Mouse (Mus musculus) forebrain, embryonic 14.5 days (tissue): ENCODE data around the gene Rnf212b. TPM values are rescaled to one million over a fixed set of nuclear protein-coding genes. Genes with fewer than 3 reads are reported as not detected.
A peak's percentile ranks its signal among the peaks of the same experiment; 100 is the strongest.

ENCODE experiments used
- ATAC-seq: fragments of 200-750 bp; cut with Nextera tagmentation; 2 replicates; pipeline ENCODE4 v1.8.0; 2017; ENCODE audit warnings: mild to moderate bottlenecking, moderate library complexity
- DNase-seq: peaks from one replicate; pipeline ENCODE4 v3.0.0-alpha.2; 2015; ENCODE audit warnings: low spot score
- H3K27ac ChIP-seq: fragments of 300-500 bp; sonication (generic); 2 replicates; pipeline ENCODE4 v1.5.1; 2014; ENCODE audit warnings: low read depth, mild to moderate bottlenecking, control low read depth, low read length, moderate library complexity
- H3K27me3 ChIP-seq: fragments of 300-500 bp; sonication (generic); replicated peaks from 2 replicates; pipeline ENCODE4 v1.6.1; 2014; ENCODE audit warnings: low read length, control low read depth, mixed read lengths; ENCODE audit not compliant: control insufficient read depth, insufficient read depth
- H3K36me3 ChIP-seq: fragments of 300-500 bp; sonication (generic); 2 replicates; pipeline ENCODE4 v1.6.1; 2014; ENCODE audit warnings: low read length, control low read depth; ENCODE audit not compliant: control insufficient read depth, insufficient read depth
- H3K4me1 ChIP-seq: fragments of 300-500 bp; sonication (generic); 2 replicates; pipeline ENCODE4 v1.6.1; 2014; ENCODE audit warnings: antibody characterized with exemption, low read length, control low read depth; ENCODE audit not compliant: control insufficient read depth, insufficient read depth
- H3K4me2 ChIP-seq: fragments of 300-500 bp; sonication (generic); 2 replicates; pipeline ENCODE4 v1.6.1; 2014; ENCODE audit warnings: mild to moderate bottlenecking, control low read depth, low read length
- H3K4me3 ChIP-seq: fragments of 300-500 bp; sonication (generic); 2 replicates; pipeline ENCODE4 v1.5.1; 2014; ENCODE audit warnings: low read depth, low read length, control low read depth
- H3K9ac ChIP-seq: fragments of 300-500 bp; sonication (generic); 2 replicates; pipeline ENCODE4 v1.6.1; 2014; ENCODE audit warnings: mild to moderate bottlenecking, low read length, control low read depth, moderate library complexity
- H3K9me3 ChIP-seq: fragments of 300-500 bp; sonication (generic); replicated peaks from 2 replicates; pipeline ENCODE4 v1.6.1; 2016; ENCODE audit warnings: low read length, control low read depth, mixed read lengths; ENCODE audit not compliant: control insufficient read depth
- WGBS: fragments of 180-500 bp; shearing (Covaris S2); extraction: QIAGEN DNeasy Blood & Tissue Kit; methylation state at CpG from one replicate; pipeline ENCODE4 v1.1.7; 2014; 5-methylcytosine and 5-hydroxymethylcytosine counted together
- polyA plus RNA-seq: library from polyadenylated mRNA; unstranded; fragments of >200 nt; fragmentation: Nextera tagmentation; extraction: Ambion mirVana; gene quantifications from 2 replicates; pipeline ENCODE4 v1.2.1, GENCODE M21; 2014

Rnf212b gene
- polyA plus RNA-seq, 1 experiment from 2014 or later: not detected

GRCm38 (mm10) chr14:54780084-54780483, 33.9 kb upstream of the Rnf212b start:
- 87% methylated on average over 9 of the region's 9 CpGs for WGBS
- no peak for DNase-seq
- no peak overlapping the region for H3K27ac ChIP-seq

DNA sequence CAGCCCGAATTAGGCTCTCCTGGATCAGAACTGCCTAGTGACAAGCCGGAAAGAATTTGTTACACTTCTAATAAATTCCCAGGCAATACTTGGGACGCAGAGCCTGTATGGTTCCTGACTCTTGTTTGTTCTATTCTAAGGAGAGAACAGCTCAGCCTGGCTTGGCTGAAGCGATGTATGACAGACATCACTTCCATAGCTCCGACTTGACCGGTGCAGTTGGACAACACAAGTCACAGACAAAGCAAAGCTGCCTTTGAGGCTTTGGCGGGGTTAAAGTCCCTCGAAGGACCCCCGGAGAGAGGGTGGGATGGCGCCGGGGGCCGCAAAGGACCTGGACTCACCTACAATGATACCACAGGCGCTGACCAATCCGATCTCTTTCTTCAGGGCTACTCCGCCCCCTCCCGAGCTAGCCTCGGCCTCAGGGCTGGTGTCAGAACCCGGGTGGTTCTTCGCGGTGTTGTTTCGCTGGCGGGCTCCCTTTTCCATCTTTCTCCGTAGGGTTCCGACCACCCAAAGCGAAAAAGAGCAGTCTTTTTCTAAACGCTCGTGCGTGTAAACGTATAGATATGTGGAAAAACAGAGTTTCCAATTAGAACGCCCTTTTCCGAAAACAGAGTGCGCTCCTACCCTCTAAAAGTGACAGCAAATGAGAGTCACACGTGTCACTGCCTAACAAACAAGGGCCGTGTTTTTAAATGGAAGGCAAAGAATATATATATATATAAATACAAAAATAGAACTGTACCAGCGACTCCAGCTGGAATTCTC, 32.9 kb upstream of the Rnf212b start:
- Histone ChIP-seq H3K9ac (peak overlapping the region; percentile 59), H3K27ac (no peak overlapping the region; the same call in 1 of the 2 replicates), H3K4me2 (peak overlapping the region; percentile 88), H3K36me3 (no peaks in the 10 kb centered on the region), H3K4me1 (no peaks in the 10 kb centered on the region), H3K9me3 (no peaks in the 10 kb centered on the region), H3K27me3 (0 out of 2 replicates have a peak, but pooled peaks cover 8% of the 10 kb centered on the region), H3K4me3 (peak overlapping the region; percentile 51)
- WGBS: 3% methylated on average over 35 of the region's 35 CpGs
- ATAC-seq (peak; percentile 72), DNase-seq (peak; percentile 52)

More at GRCm38 (mm10) chr14:54780084-54780483, 33.9 kb upstream of the Rnf212b start:
- peak overlapping the region; percentile 88 for H3K4me2 ChIP-seq
- H3K9ac ChIP-seq: no peak overlapping the region; the same call in 1 of the 2 replicates
- H3K4me3 ChIP-seq: peak overlapping the region; percentile 51; the same call in 1 of the 2 replicates
- no peaks in the 10 kb centered on the region for H3K4me1 ChIP-seq
- no peak for ATAC-seq
- no peaks in the 10 kb centered on the region for H3K36me3 ChIP-seq
- 0 out of 2 replicates have a peak, but pooled peaks cover 8% of the 10 kb centered on the region for H3K27me3 ChIP-seq
- no peaks in the 10 kb centered on the region for H3K9me3 ChIP-seq

DNA sequence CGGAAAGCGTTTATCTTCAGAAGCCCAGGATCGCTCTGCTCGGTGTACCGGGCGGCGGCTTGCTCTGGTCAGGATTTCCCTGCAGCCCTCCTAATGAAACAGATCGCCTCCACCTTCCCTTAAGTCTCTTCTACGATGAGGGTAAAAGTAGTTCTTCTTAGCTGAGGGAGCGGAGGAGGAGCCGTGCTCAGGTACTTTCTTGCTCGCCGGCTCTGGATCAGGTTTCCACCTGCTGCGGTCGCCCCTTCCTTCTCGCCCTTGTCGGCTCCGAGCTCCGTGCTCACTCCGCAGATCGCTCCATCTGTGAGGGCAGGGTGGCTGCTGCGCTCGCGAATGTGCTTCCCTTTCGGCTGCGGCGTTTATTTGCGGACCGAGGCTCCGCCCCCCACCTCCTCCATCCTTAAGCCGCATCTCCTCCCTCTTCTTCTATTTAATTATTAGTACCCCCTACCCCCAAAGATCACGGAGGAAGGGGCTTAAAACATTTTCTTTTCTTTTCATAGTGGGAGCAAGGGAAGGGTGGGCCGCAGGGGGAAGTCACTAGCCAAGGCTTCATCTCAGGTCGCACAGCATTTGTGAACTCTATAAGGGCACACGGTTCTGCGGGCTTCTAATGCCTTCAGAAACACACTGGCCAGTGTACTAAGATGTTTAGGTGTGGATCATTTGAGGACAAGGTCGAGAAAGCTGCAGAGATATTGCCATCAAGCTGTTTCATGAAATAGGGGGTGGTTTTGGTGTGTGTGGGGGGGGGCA, 32.2 kb upstream of the Rnf212b start, which contains the start of gene Slc7a8:
Gene Slc7a8 (minus strand): TSS at position 337 of the 756 bp plus-strand sequence.
- no peaks in the 10 kb centered on the region for H3K36me3 ChIP-seq
- H3K4me1 ChIP-seq: no peaks in the 10 kb centered on the region
- peak within 1 kb of the TSS; percentile 88 for H3K4me2 ChIP-seq
- DNase-seq: peak; percentile 79
- no peaks in the 10 kb centered on the region for H3K9me3 ChIP-seq
- peak within 1 kb of the TSS; percentile 51 for H3K4me3 ChIP-seq
- H3K27ac ChIP-seq: no peak within 1 kb of the TSS; the same call in 1 of the 2 replicates
- WGBS: 1% methylated on average over 37 of the region's 37 CpGs
- peak within 1 kb of the TSS; percentile 59 for H3K9ac ChIP-seq
- ATAC-seq: peak; percentile 86
- H3K27me3 ChIP-seq: 0 out of 2 replicates have a peak, but pooled peaks cover 8% of the 10 kb centered on the region

DNA sequence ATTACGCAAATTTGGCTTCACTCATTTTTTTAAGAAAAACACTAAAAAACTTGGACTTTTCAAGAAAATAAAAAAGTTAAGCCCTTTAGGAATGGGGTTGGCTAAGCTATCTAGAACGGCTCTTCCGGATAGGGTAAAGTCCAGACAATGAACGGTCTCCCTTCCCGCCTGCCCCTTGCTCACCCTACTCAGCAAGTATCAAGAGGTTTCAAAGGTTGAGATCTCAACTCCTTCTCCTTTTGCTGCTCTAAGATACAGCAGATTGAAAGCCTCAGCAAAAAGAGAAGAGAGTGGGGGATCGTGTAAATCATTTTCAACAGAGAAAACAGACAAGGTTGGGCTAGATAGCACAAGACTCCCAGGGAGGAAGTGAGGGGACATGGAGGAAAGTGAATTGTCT, 31.0 kb upstream of the Rnf212b start:
- ATAC-seq (no peak), DNase-seq (no peak)
- no peak overlapping the region for H3K27ac ChIP-seq
- no peaks in the 10 kb centered on the region for H3K9me3 ChIP-seq
- no peak overlapping the region for H3K4me2 ChIP-seq
- H3K27me3 ChIP-seq: 0 out of 2 replicates have a peak, but pooled peaks cover 8% of the 10 kb centered on the region
- H3K9ac ChIP-seq: no peak overlapping the region
- no peaks in the 10 kb centered on the region for H3K36me3 ChIP-seq
- no peak overlapping the region for H3K4me3 ChIP-seq
- no peaks in the 10 kb centered on the region for H3K4me1 ChIP-seq
- WGBS: 88% methylated on average over 6 of the region's 6 CpGs

- ATAC-seq (no peak), DNase-seq (peak; percentile 70)
- H3K27ac ChIP-seq: no peak overlapping the region
- H3K4me1 ChIP-seq: no peaks in the 10 kb centered on the region
- no peak overlapping the region for H3K4me3 ChIP-seq
- no peak overlapping the region for H3K4me2 ChIP-seq
- WGBS: 40% methylated on average over 4 of the region's 4 CpGs
- H3K36me3 ChIP-seq: no peaks in the 10 kb centered on the region
- H3K27me3 ChIP-seq: 0 out of 2 replicates have a peak, but pooled peaks cover 4% of the 10 kb centered on the region
- no peak overlapping the region for H3K9ac ChIP-seq
- H3K9me3 ChIP-seq: no peaks in the 10 kb centered on the region
Observed at GRCm38 (mm10) chr14:54785898-54786297, 28.0 kb upstream of the Rnf212b start.

DNA sequence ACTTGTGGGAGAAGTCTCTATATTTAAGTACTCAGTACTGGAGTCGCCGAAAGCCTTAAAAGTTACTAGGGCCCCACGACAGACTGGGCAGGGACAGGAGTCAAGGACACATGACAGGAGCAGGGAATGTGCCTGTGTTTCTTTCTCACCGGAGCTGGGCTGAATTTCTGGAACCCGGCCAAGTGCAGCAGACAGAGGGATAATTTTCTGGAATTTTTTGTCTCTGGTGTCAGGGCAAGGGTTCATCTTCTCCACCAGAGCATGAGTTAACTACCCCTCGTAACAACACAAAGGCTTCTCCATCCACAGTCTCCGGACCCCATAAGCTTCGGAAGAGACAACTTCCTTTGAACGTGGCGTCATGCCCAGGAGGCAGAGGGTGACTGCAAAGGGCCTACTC, 27.5 kb upstream of the Rnf212b start:
- no peaks in the 10 kb centered on the region for H3K4me1 ChIP-seq
- H3K4me3 ChIP-seq: no peak overlapping the region
- no peaks in the 10 kb centered on the region for H3K36me3 ChIP-seq
- no peaks in the 10 kb centered on the region for H3K9me3 ChIP-seq
- 66% methylated on average over 10 of the region's 10 CpGs for WGBS
- H3K27ac ChIP-seq: no peak overlapping the region
- H3K4me2 ChIP-seq: no peak overlapping the region
- 0 out of 2 replicates have a peak, but pooled peaks cover 4% of the 10 kb centered on the region for H3K27me3 ChIP-seq
- no peak for ATAC-seq
- H3K9ac ChIP-seq: no peak overlapping the region
- DNase-seq: peak; percentile 29

- no peak for DNase-seq
- H3K9me3 ChIP-seq: no peaks in the 10 kb centered on the region
- 52% methylated on average over 4 of the region's 4 CpGs for WGBS
Observed at GRCm38 (mm10) chr14:54787226-54787625, 26.7 kb upstream of the Rnf212b start.

GRCm38 (mm10) chr14:54788231-54788630, 25.7 kb upstream of the Rnf212b start:
- ATAC-seq: no peak
- H3K4me2 ChIP-seq: no peak overlapping the region
- WGBS: 96% methylated on average over 5 of the region's 5 CpGs

More at GRCm38 (mm10) chr14:54787226-54787625, 26.7 kb upstream of the Rnf212b start:
- Histone ChIP-seq H3K4me3 (no peak overlapping the region), H3K4me1 (no peaks in the 10 kb centered on the region), H3K27ac (no peak overlapping the region), H3K4me2 (no peak overlapping the region), H3K27me3 (0 out of 2 replicates have a peak, but pooled peaks cover 2% of the 10 kb centered on the region), H3K9ac (no peak overlapping the region), H3K36me3 (no peaks in the 10 kb centered on the region)
- ATAC-seq: no peak

More at GRCm38 (mm10) chr14:54788231-54788630, 25.7 kb upstream of the Rnf212b start:
- Histone ChIP-seq H3K9ac (no peak overlapping the region), H3K27me3 (no peaks in the 10 kb centered on the region), H3K9me3 (no peaks in the 10 kb centered on the region), H3K4me1 (no peaks in the 10 kb centered on the region), H3K36me3 (no peaks in the 10 kb centered on the region), H3K27ac (no peak overlapping the region), H3K4me3 (no peak overlapping the region)
- no peak for DNase-seq
